Mouse (Mus musculus): Measurements from ENCODE around the gene Mterf1a. TPM values are rescaled to one million over a fixed set of nuclear protein-coding genes. Genes with fewer than 3 reads are reported as not detected.
"Not testable (repeated sequence)": the region's sequence is repeated elsewhere in the genome, so short reads cannot be mapped to it uniquely, and the experiment has no call there.

Gene Mterf1a
- 8.8 and 10.2 TPM in 2 replicates for polyA plus RNA-seq (2015; fragmentation: Nextera tagmentation; extraction: Ambion mirVana)

DNA sequence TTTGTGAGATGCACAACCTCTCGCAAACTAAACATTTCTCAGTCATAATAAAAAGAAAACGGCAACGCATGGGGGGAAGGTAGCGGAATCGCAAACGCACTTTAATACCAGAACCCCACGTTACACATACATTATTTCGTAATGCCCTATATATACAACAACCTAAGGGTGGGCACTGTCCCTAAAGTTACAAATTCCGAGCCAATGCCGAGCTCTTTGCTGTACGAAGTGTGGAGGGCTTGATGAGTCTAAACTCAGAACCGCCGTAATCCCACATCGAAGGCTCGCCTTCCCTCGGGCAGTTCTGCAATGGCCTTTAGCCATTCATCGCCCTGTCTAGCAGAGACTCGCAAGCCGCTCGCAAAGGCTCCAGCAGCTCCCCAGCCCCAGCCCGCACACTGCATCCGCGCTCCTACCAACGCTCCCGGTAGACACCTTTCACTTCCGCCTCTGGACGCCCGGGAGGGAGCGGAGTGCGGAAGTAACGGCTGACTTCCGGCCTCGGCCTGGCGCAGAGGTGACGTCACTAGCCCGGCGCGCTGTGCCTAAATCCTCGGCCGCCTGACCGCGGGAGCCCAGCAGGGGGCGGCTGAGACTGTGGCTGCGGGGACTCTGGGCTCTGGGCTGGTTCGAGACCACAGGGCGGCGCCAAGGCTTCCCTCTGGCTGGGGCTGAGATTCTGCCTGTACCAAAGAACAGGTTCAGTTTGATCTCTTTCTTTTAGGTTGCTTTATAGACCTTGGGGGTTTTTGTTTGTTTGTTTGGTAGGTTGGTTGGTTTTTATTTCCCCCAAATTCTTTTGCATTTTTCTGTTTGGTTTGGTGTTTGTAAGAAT is at the start of gene Mterf1a:
Gene Mterf1a, minus strand, starts transcription at position 475 of the 835 bp plus-strand sequence.
- not testable (repeated sequence) for H3K9me3 ChIP-seq (ENCODE audit: control insufficient read depth, low read length); H3K27ac ChIP-seq (ENCODE audit: low read length); H3K36me3 ChIP-seq (ENCODE audit: control insufficient read depth, insufficient read depth, low read length); H3K27me3 ChIP-seq (ENCODE audit: control insufficient read depth, insufficient read depth, low read depth, low read length); H3K4me1 ChIP-seq (replicated peaks; ENCODE audit: control insufficient read depth, insufficient read depth, low read length)
- ATAC-seq (ENCODE audit: low read depth), result peak; percentile 100
- Histone ChIP-seq H3K9ac (ENCODE audit: low read length) (peak within 1 kb of the TSS; percentile 48), H3K4me3 (ENCODE audit: low read length) (peak within 1 kb of the TSS; percentile 53), H3K4me2 (ENCODE audit: low read depth, low read length) (peak within 1 kb of the TSS; percentile 62)
- 0% methylated on average over 7 of the region's 47 CpGs for WGBS

DNA sequence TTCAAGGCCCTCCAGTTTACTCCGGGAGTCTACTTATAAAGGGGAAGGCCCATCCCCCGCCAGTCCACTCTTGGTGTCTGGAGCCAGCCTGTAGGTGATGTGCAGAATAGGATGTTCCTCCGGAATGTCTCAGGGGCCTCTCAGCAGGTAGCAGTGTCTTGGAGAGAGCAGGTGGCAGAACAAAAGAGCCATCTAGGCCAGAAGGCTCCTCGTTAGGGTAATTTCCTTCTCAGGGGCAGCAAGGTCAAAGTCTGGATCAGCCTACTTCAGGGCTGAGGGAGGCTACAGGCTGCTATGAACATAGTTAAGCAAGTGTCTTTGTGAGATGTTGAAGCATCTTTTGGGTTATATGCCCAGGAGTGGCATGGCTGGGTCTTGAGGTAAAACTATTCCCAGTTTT is 49.4 kb upstream of the Mterf1a start:
- not testable (repeated sequence) for H3K9ac ChIP-seq (ENCODE audit: low read length); H3K4me3 ChIP-seq (ENCODE audit: low read length); H3K27me3 ChIP-seq (ENCODE audit: control insufficient read depth, insufficient read depth, low read depth, low read length); H3K9me3 ChIP-seq (ENCODE audit: control insufficient read depth, low read length); H3K4me1 ChIP-seq (replicated peaks; ENCODE audit: control insufficient read depth, insufficient read depth, low read length); H3K36me3 ChIP-seq (ENCODE audit: control insufficient read depth, insufficient read depth, low read length); H3K27ac ChIP-seq (ENCODE audit: low read length); ATAC-seq (ENCODE audit: low read depth); H3K4me2 ChIP-seq (ENCODE audit: low read depth, low read length)
- 78% methylated on average over 4 of the region's 4 CpGs for WGBS

DNA sequence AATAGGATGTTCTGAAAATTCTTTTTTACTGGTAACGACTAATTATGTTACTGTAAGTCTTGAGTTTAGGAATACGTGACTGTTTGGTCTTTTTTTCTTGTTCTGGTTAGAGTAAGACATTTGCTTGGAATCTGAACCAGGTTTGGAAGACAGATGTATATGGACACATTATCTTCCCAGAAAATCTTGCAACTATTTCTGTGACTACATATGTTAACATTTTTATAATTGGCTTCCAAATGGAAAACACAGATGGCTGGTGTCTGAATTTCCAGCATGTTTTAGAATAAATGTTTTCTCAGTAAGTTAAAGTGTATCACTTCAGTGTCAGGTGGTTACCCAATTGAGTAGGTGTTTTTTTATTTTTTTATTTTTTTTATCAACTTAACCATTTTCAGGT is 47.5 kb upstream of the Mterf1a start:
- WGBS, result 88% methylated on average over 2 of the region's 2 CpGs
- Histone ChIP-seq H3K27ac (ENCODE audit: low read length) (no peak overlapping the region), H3K4me1 (replicated peaks; ENCODE audit: control insufficient read depth, insufficient read depth, low read length) (peaks cover 6% of the 10 kb centered on the region), H3K36me3 (ENCODE audit: control insufficient read depth, insufficient read depth, low read length) (no peaks in the 10 kb centered on the region), H3K27me3 (ENCODE audit: control insufficient read depth, insufficient read depth, low read depth, low read length) (no peaks in the 10 kb centered on the region), H3K9ac (ENCODE audit: low read length) (no peak overlapping the region), H3K4me3 (ENCODE audit: low read length) (no peak overlapping the region), H3K9me3 (ENCODE audit: control insufficient read depth, low read length) (no peaks in the 10 kb centered on the region), H3K4me2 (ENCODE audit: low read depth, low read length) (no peak overlapping the region)
- ATAC-seq (ENCODE audit: low read depth), result no peak

DNA sequence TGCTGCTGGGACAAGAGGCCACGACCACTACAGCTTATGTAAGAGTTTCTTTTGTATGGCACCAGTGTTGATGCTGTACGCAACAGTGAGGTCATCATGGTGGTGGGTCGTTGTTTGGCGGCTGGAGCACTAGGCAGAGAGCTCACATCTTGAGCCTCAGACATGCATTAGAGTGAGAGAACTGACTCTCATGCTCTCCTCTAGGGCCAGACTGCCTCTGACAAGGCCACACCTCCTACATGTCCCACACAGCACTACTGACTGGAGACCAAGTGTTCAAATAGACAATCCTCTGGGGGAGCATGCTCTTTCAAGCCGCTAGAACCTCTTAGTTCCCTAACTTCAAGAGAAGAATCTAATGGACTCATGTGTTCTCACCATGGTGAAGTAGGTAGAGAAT is 45.6 kb upstream of the Mterf1a start:
- H3K9ac ChIP-seq (ENCODE audit: low read length), result no peak overlapping the region
- H3K4me3 ChIP-seq (ENCODE audit: low read length), result no peak overlapping the region
- no peak overlapping the region for H3K4me2 ChIP-seq (ENCODE audit: low read depth, low read length)
- no peaks in the 10 kb centered on the region for H3K27me3 ChIP-seq (ENCODE audit: control insufficient read depth, insufficient read depth, low read depth, low read length)
- H3K9me3 ChIP-seq (ENCODE audit: control insufficient read depth, low read length), result no peaks in the 10 kb centered on the region
- no peak for ATAC-seq (ENCODE audit: low read depth)
- 95% methylated on average over 5 of the region's 5 CpGs for WGBS
- no peaks in the 10 kb centered on the region for H3K36me3 ChIP-seq (ENCODE audit: control insufficient read depth, insufficient read depth, low read length)
- no peak overlapping the region for H3K27ac ChIP-seq (ENCODE audit: low read length)
- H3K4me1 ChIP-seq (replicated peaks; ENCODE audit: control insufficient read depth, insufficient read depth, low read length), result peaks cover 6% of the 10 kb centered on the region

DNA sequence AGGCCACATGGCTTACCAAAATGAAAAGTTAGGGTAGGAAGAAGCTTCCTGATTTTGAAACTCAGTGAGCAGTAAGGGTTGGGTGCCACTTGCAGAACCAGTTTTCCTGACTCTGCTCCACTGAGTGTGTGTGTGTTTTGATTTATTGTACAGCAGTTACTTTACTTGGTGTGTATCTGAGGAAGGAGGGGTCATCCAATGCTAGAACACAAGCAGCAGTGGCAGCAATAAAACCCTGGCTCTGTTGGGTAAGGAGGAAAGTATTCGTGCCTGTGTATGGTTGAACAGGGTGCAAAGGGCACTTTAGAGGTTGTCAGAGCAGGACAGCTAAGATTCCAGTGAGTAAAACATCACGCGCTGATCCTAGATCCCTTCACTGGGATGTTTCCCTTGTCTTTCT is 45.2 kb upstream of the Mterf1a start:
- H3K4me2 ChIP-seq (ENCODE audit: low read depth, low read length), result no peak overlapping the region
- no peaks in the 10 kb centered on the region for H3K36me3 ChIP-seq (ENCODE audit: control insufficient read depth, insufficient read depth, low read length)
- no peaks in the 10 kb centered on the region for H3K27me3 ChIP-seq (ENCODE audit: control insufficient read depth, insufficient read depth, low read depth, low read length)
- no peak for ATAC-seq (ENCODE audit: low read depth)
- no peaks in the 10 kb centered on the region for H3K9me3 ChIP-seq (ENCODE audit: control insufficient read depth, low read length)
- H3K4me3 ChIP-seq (ENCODE audit: low read length), result no peak overlapping the region
- H3K27ac ChIP-seq (ENCODE audit: low read length), result no peak overlapping the region
- peaks cover 6% of the 10 kb centered on the region for H3K4me1 ChIP-seq (replicated peaks; ENCODE audit: control insufficient read depth, insufficient read depth, low read length)
- no peak overlapping the region for H3K9ac ChIP-seq (ENCODE audit: low read length)
- WGBS, result 87% methylated on average over 3 of the region's 3 CpGs

DNA sequence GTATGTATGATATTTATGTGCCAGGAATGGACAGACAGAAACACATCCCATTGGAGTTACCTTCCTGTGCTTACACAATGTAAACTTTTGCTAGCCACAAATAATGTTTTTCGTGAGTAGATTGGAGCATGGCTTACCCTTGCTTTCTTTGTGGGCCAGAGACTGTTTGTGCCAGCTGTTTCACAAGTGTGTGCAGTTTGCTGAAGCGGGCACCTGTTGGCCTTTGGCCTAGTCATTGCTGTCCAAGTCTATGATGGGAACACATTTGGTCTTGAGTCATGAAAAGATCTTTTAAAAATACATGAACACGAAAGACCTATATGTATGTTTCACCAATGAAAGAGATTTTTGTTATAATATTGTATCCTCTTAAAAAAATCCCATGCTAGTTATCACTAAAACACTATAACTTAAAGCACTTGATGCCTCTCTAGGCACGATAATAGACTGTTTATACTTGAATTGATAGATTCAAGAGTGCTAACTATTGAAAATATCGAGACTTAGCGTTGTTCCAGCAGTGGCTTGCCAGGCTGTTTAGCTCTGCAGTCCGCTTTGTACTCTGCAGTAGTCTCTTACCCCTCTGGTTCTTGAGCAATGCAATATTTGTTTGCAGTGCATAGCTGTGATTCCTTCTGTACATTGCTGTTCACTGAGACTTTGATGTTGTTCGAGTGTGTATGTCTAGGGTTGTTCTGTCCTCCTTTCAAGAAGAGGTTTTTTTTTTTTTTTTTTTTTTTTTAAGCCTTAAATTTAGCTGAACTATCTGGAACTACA is 42.2 kb upstream of the Mterf1a start:
- Histone ChIP-seq H3K9ac (ENCODE audit: low read length) (no peak overlapping the region), H3K4me1 (replicated peaks; ENCODE audit: control insufficient read depth, insufficient read depth, low read length) (peaks cover 6% of the 10 kb centered on the region), H3K36me3 (ENCODE audit: control insufficient read depth, insufficient read depth, low read length) (no peaks in the 10 kb centered on the region), H3K9me3 (ENCODE audit: control insufficient read depth, low read length) (no peaks in the 10 kb centered on the region), H3K27me3 (ENCODE audit: control insufficient read depth, insufficient read depth, low read depth, low read length) (no peaks in the 10 kb centered on the region), H3K27ac (ENCODE audit: low read length) (no peak overlapping the region), H3K4me2 (ENCODE audit: low read depth, low read length) (no peak overlapping the region), H3K4me3 (ENCODE audit: low read length) (no peak overlapping the region)
- peak; percentile 52; the same call in 1 of the 2 replicates for ATAC-seq (ENCODE audit: low read depth)
- WGBS, result 62% methylated on average over 8 of the region's 8 CpGs

DNA sequence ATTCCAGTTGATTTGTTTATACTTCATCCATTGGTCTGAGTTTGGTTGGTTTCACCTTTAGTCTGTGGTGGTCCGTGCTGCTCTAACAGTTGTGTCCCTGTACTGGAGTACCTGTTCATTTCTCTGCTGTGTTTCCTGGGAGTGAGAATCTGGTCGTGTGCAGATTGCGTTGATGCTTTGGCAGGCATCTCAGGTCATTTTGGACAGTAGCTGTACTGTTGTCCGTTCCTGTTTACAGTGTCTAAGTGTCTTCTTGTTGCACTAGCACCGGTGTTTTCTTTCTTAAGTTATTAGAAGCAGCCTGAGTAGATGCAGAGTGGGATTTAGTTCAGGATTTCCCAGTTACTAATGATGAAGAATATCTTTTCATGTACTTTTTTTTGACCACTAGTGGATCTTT is 41.5 kb upstream of the Mterf1a start:
- 79% methylated on average over 5 of the region's 5 CpGs for WGBS
- no peaks in the 10 kb centered on the region for H3K9me3 ChIP-seq (ENCODE audit: control insufficient read depth, low read length)
- no peak overlapping the region for H3K9ac ChIP-seq (ENCODE audit: low read length)
- H3K27ac ChIP-seq (ENCODE audit: low read length), result no peak overlapping the region
- H3K4me1 ChIP-seq (replicated peaks; ENCODE audit: control insufficient read depth, insufficient read depth, low read length), result peaks cover 6% of the 10 kb centered on the region
- H3K27me3 ChIP-seq (ENCODE audit: control insufficient read depth, insufficient read depth, low read depth, low read length), result no peaks in the 10 kb centered on the region
- no peaks in the 10 kb centered on the region for H3K36me3 ChIP-seq (ENCODE audit: control insufficient read depth, insufficient read depth, low read length)
- no peak overlapping the region for H3K4me2 ChIP-seq (ENCODE audit: low read depth, low read length)
- no peak overlapping the region for H3K4me3 ChIP-seq (ENCODE audit: low read length)
- no peak for ATAC-seq (ENCODE audit: low read depth)

DNA sequence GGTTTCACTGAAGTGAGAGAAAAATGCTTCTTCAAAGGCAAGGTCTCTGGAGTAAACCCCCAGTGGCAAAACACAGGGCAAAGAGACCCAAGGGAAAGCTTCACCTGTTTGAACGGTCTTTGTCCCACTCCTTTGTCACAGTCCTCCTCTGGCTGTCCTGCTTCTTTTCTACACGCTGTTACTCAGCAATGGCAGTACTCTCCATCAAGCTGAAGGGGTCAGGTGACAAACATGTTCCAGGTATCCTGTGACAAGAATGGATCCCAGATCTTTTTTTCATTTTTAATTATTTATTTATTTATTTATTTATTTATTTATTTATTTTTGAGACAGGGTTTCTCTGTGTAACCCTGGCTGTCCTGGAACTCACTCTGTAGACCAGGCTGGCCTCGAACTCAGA is 39.8 kb upstream of the Mterf1a start:
- no peak overlapping the region for H3K27ac ChIP-seq (ENCODE audit: low read length)
- H3K9ac ChIP-seq (ENCODE audit: low read length), result no peak overlapping the region
- H3K4me3 ChIP-seq (ENCODE audit: low read length), result no peak overlapping the region
- H3K27me3 ChIP-seq (ENCODE audit: control insufficient read depth, insufficient read depth, low read depth, low read length), result no peaks in the 10 kb centered on the region
- no peak for ATAC-seq (ENCODE audit: low read depth)
- H3K36me3 ChIP-seq (ENCODE audit: control insufficient read depth, insufficient read depth, low read length), result no peaks in the 10 kb centered on the region
- H3K4me2 ChIP-seq (ENCODE audit: low read depth, low read length), result no peak overlapping the region
- H3K9me3 ChIP-seq (ENCODE audit: control insufficient read depth, low read length), result no peaks in the 10 kb centered on the region
- H3K4me1 ChIP-seq (replicated peaks; ENCODE audit: control insufficient read depth, insufficient read depth, low read length), result peaks cover 12% of the 10 kb centered on the region
- WGBS, result 90% methylated on average over 3 of the region's 3 CpGs

DNA sequence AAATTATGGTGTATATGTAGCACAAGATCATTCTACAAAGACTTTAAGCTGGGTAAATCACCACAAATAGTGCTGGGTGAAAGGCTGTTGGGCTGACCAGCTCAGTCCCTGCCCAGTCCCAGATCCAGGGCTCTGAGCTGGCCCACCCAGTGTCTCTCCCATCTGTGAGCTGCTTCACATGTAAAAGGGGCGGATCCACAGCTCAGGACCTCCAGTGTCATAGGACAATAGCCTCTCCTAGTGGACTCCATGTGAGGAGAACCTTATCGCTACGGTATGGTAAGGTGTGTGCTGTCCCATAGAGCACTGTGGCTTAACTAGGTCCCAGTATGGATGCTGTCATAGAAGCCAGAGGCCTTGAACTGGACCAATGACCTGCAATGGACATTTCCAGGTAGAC is 37.9 kb upstream of the Mterf1a start:
- no peak for ATAC-seq (ENCODE audit: low read depth)
- Histone ChIP-seq H3K36me3 (ENCODE audit: control insufficient read depth, insufficient read depth, low read length) (no peaks in the 10 kb centered on the region), H3K4me2 (ENCODE audit: low read depth, low read length) (no peak overlapping the region), H3K9me3 (ENCODE audit: control insufficient read depth, low read length) (no peaks in the 10 kb centered on the region), H3K4me3 (ENCODE audit: low read length) (no peak overlapping the region), H3K4me1 (replicated peaks; ENCODE audit: control insufficient read depth, insufficient read depth, low read length) (peaks cover 6% of the 10 kb centered on the region; the same call in 1 of the 2 replicates), H3K27ac (ENCODE audit: low read length) (no peak overlapping the region), H3K9ac (ENCODE audit: low read length) (no peak overlapping the region), H3K27me3 (ENCODE audit: control insufficient read depth, insufficient read depth, low read depth, low read length) (no peaks in the 10 kb centered on the region)
- WGBS, result 91% methylated on average over 3 of the region's 3 CpGs
